Mouse (Mus musculus) cerebellum, adult 2 months (tissue): ENCODE data around the gene Stac. TPM values are rescaled to one million over a fixed set of nuclear protein-coding genes. Genes with fewer than 3 reads are reported as not detected.

Source experiments
- DNase-seq, 2 experiments: peaks; one replicate each; pipeline ENCODE4 v3.0.0; 2021
- H3K27ac ChIP-seq: fragments of 200-500 bp; 2 replicates; pipeline ENCODE4 v1.5.1; 2012; ENCODE audit warnings: low read length, control low read depth, inconsistent platforms; ENCODE audit not compliant: insufficient read depth
- H3K27me3 ChIP-seq: fragments of 200-500 bp; 2 replicates; pipeline ENCODE4 v1.6.1; 2012; ENCODE audit warnings: inconsistent platforms, mild to moderate bottlenecking, low read length, moderate library complexity; ENCODE audit not compliant: control insufficient read depth, insufficient read depth
- H3K4me1 ChIP-seq: fragments of 200-500 bp; 2 replicates; pipeline ENCODE4 v1.6.1; 2011; ENCODE audit warnings: low read length; ENCODE audit not compliant: control insufficient read depth, insufficient read depth
- H3K4me3 ChIP-seq: fragments of 200-500 bp; replicated peaks from 2 replicates; pipeline ENCODE3; 2011; ENCODE audit warnings: mild to moderate bottlenecking, low read depth, low read length, control low read depth; ENCODE audit not compliant: insufficient read depth
- CTCF ChIP-seq: fragments of 200-500 bp; IDR thresholded peaks from 2 replicates; pipeline ENCODE4 v1.5.1; 2011; ENCODE audit warnings: low read depth, mild to moderate bottlenecking, control low read depth, low read length, moderate library complexity, borderline replicate concordance; ENCODE audit not compliant: insufficient read depth
- POLR2A ChIP-seq: fragments of 200-500 bp; IDR thresholded peaks from 2 replicates; pipeline ENCODE4 v1.6.1; 2011; ENCODE audit warnings: low read length, control low read depth, borderline replicate concordance; ENCODE audit not compliant: insufficient read depth
- WGBS: fragments of 180-500 bp; shearing (Covaris S2); methylation state at CpG from one replicate; pipeline ENCODE4 v1.1.7; 2018; 5-methylcytosine and 5-hydroxymethylcytosine counted together
- polyA plus RNA-seq: library from polyadenylated mRNA; depleted of rRNA; stranded (reverse); fragments of >200 nt; gene quantifications from 2 replicates; pipeline ENCODE4 v1.2.3, GENCODE M21; 2012

Gene Stac
- polyA plus RNA-seq, 1 experiment, result 9.8 TPM

GRCm38 (mm10) chr9:111523871-111524270, 166.3 kb downstream of the Stac start:
- no peak overlapping the region for H3K4me3 ChIP-seq
- 97% methylated on average over 3 of the region's 3 CpGs for WGBS
- no peaks in the 10 kb centered on the region for H3K4me1 ChIP-seq
- TF ChIP-seq CTCF, result no peak
- no peak for TF ChIP-seq POLR2A
- H3K27ac ChIP-seq, result no peak overlapping the region
- no peak for DNase-seq
- H3K27me3 ChIP-seq, result no peaks in the 10 kb centered on the region

- Histone ChIP-seq H3K27ac (no peak overlapping the region), H3K27me3 (no peaks in the 10 kb centered on the region), H3K4me1 (no peaks in the 10 kb centered on the region), H3K4me3 (no peak overlapping the region)
- WGBS, result 91% methylated on average over 11 of the region's 11 CpGs
- DNase-seq, result no peak
- no peak for TF ChIP-seq CTCF
These were observed 167.0 kb downstream of the Stac start for GRCm38 (mm10) chr9:111523111-111523510.

- DNase-seq, result no peak
- H3K4me3 ChIP-seq, result no peak overlapping the region
- no peak overlapping the region for H3K27ac ChIP-seq
- H3K27me3 ChIP-seq, result no peaks in the 10 kb centered on the region
- TF ChIP-seq POLR2A (no peak), CTCF (no peak)
- 92% methylated on average over 7 of the region's 7 CpGs for WGBS
- H3K4me1 ChIP-seq, result no peaks in the 10 kb centered on the region
These were observed 167.9 kb downstream of the Stac start for GRCm38 (mm10) chr9:111522226-111522625.

DNA sequence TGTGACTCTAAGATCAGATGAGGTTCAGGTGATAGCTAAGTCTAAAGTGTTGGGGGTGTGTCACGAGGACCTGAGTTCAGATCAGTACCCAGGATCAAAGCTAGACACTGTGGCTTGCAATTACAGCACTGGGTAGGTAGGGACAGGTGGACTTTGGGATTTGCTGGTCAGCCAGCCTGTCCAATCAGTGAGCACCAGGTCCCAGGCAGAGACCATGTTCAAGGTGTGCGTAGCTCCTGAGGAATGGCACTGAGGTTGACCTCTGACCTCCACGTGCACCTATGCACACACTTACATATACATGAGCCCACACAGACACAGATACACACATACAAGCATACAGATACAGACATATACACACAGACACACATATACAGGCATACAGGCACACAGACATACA, 174.6 kb downstream of the Stac start:
- Histone ChIP-seq H3K4me1 (0 out of 2 replicates have a peak, but pooled peaks cover 3% of the 10 kb centered on the region), H3K27ac (no peak overlapping the region), H3K27me3 (no peaks in the 10 kb centered on the region), H3K4me3 (no peak overlapping the region)
- TF ChIP-seq POLR2A (no peak), CTCF (no peak)
- no peak for DNase-seq
- 91% methylated on average over 3 of the region's 3 CpGs for WGBS

DNA sequence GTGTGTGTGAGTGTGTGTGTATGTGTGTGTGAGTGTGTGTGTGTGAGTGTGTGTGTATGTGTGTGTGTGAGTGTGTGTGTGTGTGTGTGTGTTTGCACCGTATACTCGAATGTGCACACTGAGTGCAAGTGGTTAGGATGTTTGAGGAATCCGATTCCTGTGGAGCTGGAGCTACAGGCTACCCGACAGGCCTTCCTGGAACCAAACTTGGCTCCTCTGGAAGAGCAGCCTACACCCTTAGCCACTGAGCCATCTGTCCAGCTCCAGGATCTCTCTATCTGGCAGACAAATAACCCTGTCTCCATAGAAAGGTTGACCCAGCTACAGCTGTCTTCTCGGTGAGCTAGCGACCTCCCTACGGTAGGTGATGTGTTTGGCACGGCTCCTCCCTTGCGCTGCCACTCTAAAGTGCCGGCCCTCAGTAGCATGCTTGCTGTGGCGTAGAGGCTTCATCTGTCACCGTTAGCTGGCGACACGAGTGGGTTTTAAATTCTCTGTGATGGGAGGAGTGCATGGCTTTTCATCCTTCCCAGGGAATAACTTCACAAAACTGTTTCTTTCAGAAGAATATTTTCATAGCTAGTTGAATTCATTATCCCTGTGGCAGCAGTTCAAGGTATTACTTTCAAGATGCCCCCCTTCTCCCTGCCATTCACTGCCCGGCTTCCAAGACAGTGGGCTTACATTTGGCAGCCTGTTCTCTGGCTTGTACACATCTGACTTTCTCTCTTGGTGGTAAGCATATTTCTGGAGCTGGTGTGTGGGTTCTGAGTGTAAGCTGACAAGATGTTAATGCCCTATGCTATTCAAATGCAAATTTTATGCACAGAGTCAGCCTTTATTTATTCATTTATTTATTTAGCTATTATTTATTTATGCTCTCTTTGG, 175.3 kb downstream of the Stac start:
- 11% methylated on average over 15 of the region's 15 CpGs for WGBS
- Histone ChIP-seq H3K27ac (no peak overlapping the region), H3K4me3 (no peak overlapping the region), H3K27me3 (no peaks in the 10 kb centered on the region), H3K4me1 (0 out of 2 replicates have a peak, but pooled peaks cover 3% of the 10 kb centered on the region)
- TF ChIP-seq POLR2A (no peak), CTCF (no peak)
- peak in 1 of 2 experiments; percentile 8 for DNase-seq
